Comparison of ENCODE assay signal across 36 mouse cellular contexts in genomic region chr5:143126089-143126488, GRCm38 (mm10). TPM values are rescaled to one million over a fixed set of nuclear protein-coding genes. Genes with fewer than 3 reads are reported as not detected.
DNase-seq lines count a peak whose midpoint lies in the region; ATAC-seq and TF ChIP-seq lines count a peak whose summit lies in the region.
"Had no signal": no experiment of that assay in that cellular context is flagged by ENCODE, and none has a peak within 500 bp of the region (broad histone marks: within the 10 kb centered on the region; RNA-seq: fewer than 3 reads in every experiment).

No protein-coding gene starts in this region.

- H3K27me3 ChIP-seq in hindbrain, embryonic 12.5 days, result no peaks in the 10 kb centered on the region
- H3K27me3 ChIP-seq in hindbrain, embryonic 11.5 days (ENCODE audit: control insufficient read depth, insufficient read depth, low read length), result no peaks in the 10 kb centered on the region
- H3K27me3 ChIP-seq in hindbrain, embryonic 14.5 days (ENCODE audit: control insufficient read depth, insufficient read depth, low read length), result no peaks in the 10 kb centered on the region
- H3K27me3 ChIP-seq in midbrain, embryonic 14.5 days (ENCODE audit: control insufficient read depth, insufficient read depth, low read length), result no peaks in the 10 kb centered on the region
- no peaks in the 10 kb centered on the region for H3K27me3 ChIP-seq in heart, adult 2 months (ENCODE audit: control insufficient read depth, insufficient read depth, low read length)
- H3K27me3 ChIP-seq: embryonic facial prominence, embryonic 13.5 days; heart, embryonic 13.5 days; lung, embryonic 15.5 days had no signal

- no peak overlapping the region for H3K4me2 ChIP-seq in hindbrain, embryonic 12.5 days (replicated peaks)
- H3K4me2 ChIP-seq in hindbrain, embryonic 11.5 days (replicated peaks; ENCODE audit: low read depth, low read length), result no peak overlapping the region
- H3K4me2 ChIP-seq in hindbrain, embryonic 14.5 days (replicated peaks), result no peak overlapping the region
- no peak overlapping the region; the same call in 1 of the 2 replicates for H3K4me2 ChIP-seq in midbrain, embryonic 14.5 days (ENCODE audit: low read length)
- H3K4me2 ChIP-seq: embryonic facial prominence, embryonic 13.5 days; heart, embryonic 13.5 days; liver, embryonic 15.5 days; lung, embryonic 15.5 days had no signal

- TF ChIP-seq POLR2A in heart, adult 2 months (IDR thresholded peaks at IDR 0.05; ENCODE audit: insufficient read depth, low read depth, low read length), result no peak

- H3K9ac ChIP-seq in hindbrain, embryonic 12.5 days, result no peak overlapping the region
- H3K9ac ChIP-seq in hindbrain, embryonic 11.5 days (ENCODE audit: low read depth, low read length), result no peak overlapping the region
- no peak overlapping the region for H3K9ac ChIP-seq in ES-E14 (ENCODE audit: insufficient read depth, low read depth, low read length, poor library complexity, severe bottlenecking)
- no peak overlapping the region for H3K9ac ChIP-seq in hindbrain, embryonic 14.5 days
- no peak overlapping the region for H3K9ac ChIP-seq in midbrain, embryonic 14.5 days (replicated peaks; ENCODE audit: low read length)
- H3K9ac ChIP-seq in heart, adult 2 months (ENCODE audit: low read depth, low read length), result no peak overlapping the region
- H3K9ac ChIP-seq: embryonic facial prominence, embryonic 13.5 days; heart, embryonic 13.5 days; liver, embryonic 15.5 days; lung, embryonic 15.5 days had no signal

- no peak overlapping the region for H3K4me3 ChIP-seq in hindbrain, embryonic 12.5 days
- no peak overlapping the region for H3K4me3 ChIP-seq in hindbrain, embryonic 11.5 days (ENCODE audit: low read depth, low read length)
- H3K4me3 ChIP-seq in ES-E14 (ENCODE audit: insufficient read depth in 1 of 2, low read depth in 1 of 2, low read length in 2 of 2, poor library complexity in 1 of 2, severe bottlenecking in 1 of 2), result no peak overlapping the region
- H3K4me3 ChIP-seq in hindbrain, embryonic 14.5 days (replicated peaks; ENCODE audit: low read length), result no peak overlapping the region
- H3K4me3 ChIP-seq in midbrain, embryonic 14.5 days (replicated peaks; ENCODE audit: low read depth, low read length), result no peak overlapping the region
- no peak overlapping the region for H3K4me3 ChIP-seq in heart, adult 2 months
- H3K4me3 ChIP-seq: embryonic facial prominence, embryonic 13.5 days; erythroblast, embryonic 14.5 days; heart, embryonic 13.5 days; limb, embryonic 10.5 days; liver, embryonic 15.5 days; lung, embryonic 15.5 days; myocyte had no signal

- no peaks in the 10 kb centered on the region for H3K79me2 ChIP-seq in heart, adult 2 months (replicated peaks; ENCODE audit: control insufficient read depth, insufficient read depth, low read length)

- no peak for DNase-seq in hindbrain, embryonic 11.5 days (ENCODE audit: low spot score)
- DNase-seq in ES-E14 (ENCODE audit: low read depth, low spot score), result no peak
- no peak for DNase-seq in hindbrain, embryonic 14.5 days (ENCODE audit: low spot score)
- DNase-seq in midbrain, embryonic 14.5 days, result peak; percentile 3
- DNase-seq in cerebellum, postnatal 25 days, result no peak
- DNase-seq in heart, adult 2 months, result no peak
- DNase-seq: adrenal gland, adult 2 months; cerebellum, adult 11 months; kidney, adult 2 months; liver; lung, postnatal 36 days; thymus, adult 18-20 months; thymus, postnatal 36 days had no signal

- in situ Hi-C loops in ES-E14 (cut with MboI; ENCODE audit: low sequenced_read_pairs in 2 of 2, unreplicated experiment in 2 of 2), result no loop called here

- TF ChIP-seq CTCF in heart, adult 2 months (IDR thresholded peaks at IDR 0.05), result no peak

- WGBS in hindbrain, embryonic 12.5 days, result 91% methylated on average over 9 of the region's 9 CpGs
- WGBS in hindbrain, embryonic 11.5 days, result 94% methylated on average over 9 of the region's 9 CpGs
- 91% methylated on average over 9 of the region's 9 CpGs for WGBS in hindbrain, embryonic 14.5 days
- 82% methylated on average over 9 of the region's 9 CpGs for WGBS in midbrain, embryonic 14.5 days
- 87% methylated on average over 9 of the region's 9 CpGs for WGBS in heart, adult 2 months

- no peaks in the 10 kb centered on the region for H3K36me3 ChIP-seq in hindbrain, embryonic 12.5 days
- no peaks in the 10 kb centered on the region for H3K36me3 ChIP-seq in hindbrain, embryonic 11.5 days (ENCODE audit: control insufficient read depth, insufficient read depth, low read length)
- no peaks in the 10 kb centered on the region for H3K36me3 ChIP-seq in ES-E14 (ENCODE audit: control insufficient read depth, insufficient read depth, low read length, poor library complexity, severe bottlenecking)
- H3K36me3 ChIP-seq in hindbrain, embryonic 14.5 days (replicated peaks; ENCODE audit: control insufficient read depth, insufficient read depth), result no peaks in the 10 kb centered on the region
- no peaks in the 10 kb centered on the region for H3K36me3 ChIP-seq in midbrain, embryonic 14.5 days (ENCODE audit: control insufficient read depth, insufficient read depth, low read length)
- no peaks in the 10 kb centered on the region for H3K36me3 ChIP-seq in heart, adult 2 months (ENCODE audit: control insufficient read depth, insufficient read depth, low read length)
- H3K36me3 ChIP-seq: embryonic facial prominence, embryonic 13.5 days; heart, embryonic 13.5 days; limb, embryonic 10.5 days; liver, embryonic 15.5 days; lung, embryonic 15.5 days had no signal

- no peak for ATAC-seq in hindbrain, embryonic 12.5 days (ENCODE audit: low FRiP score)
- no peak for ATAC-seq in hindbrain, embryonic 11.5 days (ENCODE audit: low FRiP score)
- ATAC-seq in hindbrain, embryonic 14.5 days (ENCODE audit: low FRiP score), result no peak
- ATAC-seq in midbrain, embryonic 14.5 days (ENCODE audit: low FRiP score, low TSS enrichment), result no peak
- ATAC-seq in megakaryocyte progenitor cell, adult 5-6 weeks (replicated peaks; ENCODE audit: poor library complexity), result no peak
- ATAC-seq: inflammation-experienced regulatory T-cells, adult 6 months had no signal

- H3K9me3 ChIP-seq in hindbrain, embryonic 12.5 days (replicated peaks), result peaks cover 8% of the 10 kb centered on the region
- no peaks in the 10 kb centered on the region for H3K9me3 ChIP-seq in hindbrain, embryonic 11.5 days (ENCODE audit: control insufficient read depth, low read length)
- peaks cover 5% of the 10 kb centered on the region; the same call in 1 of the 2 replicates for H3K9me3 ChIP-seq in ES-E14 (ENCODE audit: control insufficient read depth, insufficient read depth, low read depth, low read length)
- H3K9me3 ChIP-seq in hindbrain, embryonic 14.5 days (ENCODE audit: control insufficient read depth, low read length), result peaks cover 12% of the 10 kb centered on the region
- peaks cover 8% of the 10 kb centered on the region; the same call in 1 of the 2 replicates for H3K9me3 ChIP-seq in midbrain, embryonic 14.5 days (ENCODE audit: control insufficient read depth, low read length)
- H3K9me3 ChIP-seq: limb, embryonic 10.5 days; liver, embryonic 15.5 days; lung, embryonic 15.5 days had no signal

- intact Hi-C loops in heart, adult 2 months (cut with DNase I), result no loop called here

- no peak for TF ChIP-seq EP300 in heart, adult 2 months (IDR thresholded peaks at IDR 0.05; ENCODE audit: insufficient read depth, low read depth, low read length)

- peak overlapping the region; percentile 76; the same call in 1 of the 2 replicates for H3K27ac ChIP-seq in hindbrain, embryonic 12.5 days
- H3K27ac ChIP-seq in hindbrain, embryonic 11.5 days (ENCODE audit: low read depth, low read length), result no peak overlapping the region
- peak overlapping the region; percentile 48; the same call in 1 of the 2 replicates for H3K27ac ChIP-seq in ES-E14 (ENCODE audit: insufficient read depth, low read depth, low read length, poor library complexity, severe bottlenecking)
- H3K27ac ChIP-seq in hindbrain, embryonic 14.5 days, result peak overlapping the region; percentile 86
- peak overlapping the region; percentile 83 for H3K27ac ChIP-seq in midbrain, embryonic 14.5 days (replicated peaks; ENCODE audit: low read depth, low read length)
- H3K27ac ChIP-seq in heart, adult 2 months, result no peak overlapping the region
- H3K27ac ChIP-seq: embryonic facial prominence, embryonic 13.5 days; heart, embryonic 13.5 days; kidney, postnatal 0 days; limb, embryonic 10.5 days; liver, embryonic 15.5 days; lung, embryonic 15.5 days had no signal

- H3K4me1 ChIP-seq in hindbrain, embryonic 12.5 days, result 0 out of 2 replicates have a peak, but pooled peaks cover 5% of the 10 kb centered on the region
- no peaks in the 10 kb centered on the region for H3K4me1 ChIP-seq in hindbrain, embryonic 11.5 days (replicated peaks; ENCODE audit: control insufficient read depth, insufficient read depth, low read length)
- peaks cover 0 to 28% of the 10 kb centered on the region in 2 experiments; a peak in 3 of 4 replicates for H3K4me1 ChIP-seq in ES-E14 (ENCODE audit: control insufficient read depth in 2 of 2, insufficient read depth in 2 of 2, low read length in 2 of 2, poor library complexity in 1 of 2)
- H3K4me1 ChIP-seq in hindbrain, embryonic 14.5 days (replicated peaks; ENCODE audit: control insufficient read depth, insufficient read depth, low read length), result 0 out of 2 replicates have a peak, but pooled peaks cover 8% of the 10 kb centered on the region
- H3K4me1 ChIP-seq in midbrain, embryonic 14.5 days (ENCODE audit: control insufficient read depth, insufficient read depth, low read length), result peaks cover 8% of the 10 kb centered on the region
- H3K4me1 ChIP-seq in heart, adult 2 months (ENCODE audit: control insufficient read depth, insufficient read depth, low read length), result no peaks in the 10 kb centered on the region
- H3K4me1 ChIP-seq: embryonic facial prominence, embryonic 13.5 days; heart, embryonic 13.5 days; limb, embryonic 10.5 days; liver, embryonic 15.5 days; lung, embryonic 15.5 days had no signal

RNA-seq across cellular contexts. Expression of gene Rnf216, which starts 13.3 kb away (rescaled TPM):
- 49.4 and 51.1 TPM in 2 replicates for polyA plus RNA-seq in hindbrain, embryonic 12.5 days (2016; fragmentation: Nextera tagmentation; extraction: Ambion mirVana)
- 31.1 and 49.5 TPM in 2 replicates for polyA plus RNA-seq in hindbrain, embryonic 11.5 days (2014; fragmentation: Nextera tagmentation; extraction: Ambion mirVana)
- total RNA-seq in ES-E14 (2012; rRNA removed), result 17.7 and 23.8 TPM in 2 replicates
- 29.4 and 29.8 TPM in 2 replicates for polyA plus RNA-seq in hindbrain, embryonic 14.5 days (2014; fragmentation: Nextera tagmentation; extraction: Ambion mirVana)
- polyA plus RNA-seq in midbrain, embryonic 14.5 days (2014; fragmentation: Nextera tagmentation; extraction: Ambion mirVana), result 28.9 and 32.1 TPM in 2 replicates
- total RNA-seq in heart, adult 2 months (2021), result 10 to 100 TPM; 23.3 to 23.8 TPM
- polyA plus RNA-seq in heart, adult 2 months (2012; rRNA removed), result 16.5 and 16.8 TPM in 2 replicates
- 43.8 and 53.6 TPM in 2 replicates for total RNA-seq in megakaryocyte progenitor cell, adult 5-6 weeks (2015)
- total RNA-seq in megakaryocyte progenitor cell, adult 5-6 weeks (2017), result 38.2 and 40.9 TPM in 2 replicates

RNA-seq across cellular contexts. Expression of gene Olfr718-ps1, which starts 21.3 kb away (rescaled TPM):
- polyA plus RNA-seq in hindbrain, embryonic 12.5 days (2016; fragmentation: Nextera tagmentation; extraction: Ambion mirVana), result 0.08 TPM in 1 of 2 replicates, not detected in the other
- not detected in 2 replicates for polyA plus RNA-seq in hindbrain, embryonic 11.5 days (2014; fragmentation: Nextera tagmentation; extraction: Ambion mirVana)
- total RNA-seq in ES-E14 (2012; rRNA removed), result 0.05 and 0.36 TPM in 2 replicates
- 0.07 TPM in 1 of 2 replicates, not detected in the other for polyA plus RNA-seq in hindbrain, embryonic 14.5 days (2014; fragmentation: Nextera tagmentation; extraction: Ambion mirVana)
- polyA plus RNA-seq in midbrain, embryonic 14.5 days (2014; fragmentation: Nextera tagmentation; extraction: Ambion mirVana), result not detected in 2 replicates
- total RNA-seq in heart, adult 2 months (2021), result not detected
- polyA plus RNA-seq in heart, adult 2 months (2012; rRNA removed), result not detected in 2 replicates
- not detected in 2 replicates for total RNA-seq in megakaryocyte progenitor cell, adult 5-6 weeks (2015)
- not detected in 2 replicates for total RNA-seq in megakaryocyte progenitor cell, adult 5-6 weeks (2017)
- total RNA-seq: adrenal gland, adult 2 months; heart, postnatal 25 days; megakaryocyte-erythroid progenitor cell, adult 5-6 weeks; MEL had no signal
- polyA plus RNA-seq: adrenal gland, adult 2 months; erythroblast, embryonic 14.5 days; gonadal fat pad, adult 2 months; heart, embryonic 13.5 days; kidney, adult 2 months; kidney, postnatal 0 days; large intestine, adult 2 months; liver, embryonic 15.5 days; lung, embryonic 15.5 days; myocyte; small intestine, adult 2 months; stomach, embryonic 16.5 days had no signal

RNA-seq across cellular contexts. Expression of gene Rbak, which starts 54.5 kb away (rescaled TPM):
- polyA plus RNA-seq in hindbrain, embryonic 12.5 days (2016; fragmentation: Nextera tagmentation; extraction: Ambion mirVana), result 15.4 and 17.8 TPM in 2 replicates
- polyA plus RNA-seq in hindbrain, embryonic 11.5 days (2014; fragmentation: Nextera tagmentation; extraction: Ambion mirVana), result 12.7 and 17.0 TPM in 2 replicates
- 11.2 and 11.5 TPM in 2 replicates for total RNA-seq in ES-E14 (2012; rRNA removed)
- polyA plus RNA-seq in hindbrain, embryonic 14.5 days (2014; fragmentation: Nextera tagmentation; extraction: Ambion mirVana), result 10.4 and 13.9 TPM in 2 replicates
- polyA plus RNA-seq in midbrain, embryonic 14.5 days (2014; fragmentation: Nextera tagmentation; extraction: Ambion mirVana), result 12.3 and 13.9 TPM in 2 replicates
- 1 to 10 TPM; 4.3 to 4.4 TPM for total RNA-seq in heart, adult 2 months (2021)
- polyA plus RNA-seq in heart, adult 2 months (2012; rRNA removed), result 1.9 and 3.6 TPM in 2 replicates
- total RNA-seq in megakaryocyte progenitor cell, adult 5-6 weeks (2015), result 5.9 and 6.2 TPM in 2 replicates
- 8.7 and 10.0 TPM in 2 replicates for total RNA-seq in megakaryocyte progenitor cell, adult 5-6 weeks (2017)

RNA-seq across cellular contexts. Expression of gene Spdye4b, which starts 54.7 kb away (rescaled TPM):
- polyA plus RNA-seq in hindbrain, embryonic 12.5 days (2016; fragmentation: Nextera tagmentation; extraction: Ambion mirVana), result not detected in 2 replicates
- polyA plus RNA-seq in hindbrain, embryonic 11.5 days (2014; fragmentation: Nextera tagmentation; extraction: Ambion mirVana), result not detected in 2 replicates
- 0.45 and 0.48 TPM in 2 replicates for total RNA-seq in ES-E14 (2012; rRNA removed)
- polyA plus RNA-seq in hindbrain, embryonic 14.5 days (2014; fragmentation: Nextera tagmentation; extraction: Ambion mirVana), result not detected in 2 replicates
- polyA plus RNA-seq in midbrain, embryonic 14.5 days (2014; fragmentation: Nextera tagmentation; extraction: Ambion mirVana), result not detected in 2 replicates
- not detected for total RNA-seq in heart, adult 2 months (2021)
- not detected in 2 replicates for polyA plus RNA-seq in heart, adult 2 months (2012; rRNA removed)
- total RNA-seq in megakaryocyte progenitor cell, adult 5-6 weeks (2015), result not detected in 2 replicates
- total RNA-seq in megakaryocyte progenitor cell, adult 5-6 weeks (2017), result not detected in 2 replicates
- total RNA-seq: adrenal gland, adult 2 months; adrenal gland, postnatal 4 days; gastrocnemius, adult 8-10 months; heart, postnatal 25 days; layer of hippocampus, postnatal 10 days; left cerebral cortex, adult 8-10 months; megakaryocyte-erythroid progenitor cell, adult 5-6 weeks; MEL had no signal
- polyA plus RNA-seq: adrenal gland, adult 2 months; embryonic facial prominence, embryonic 13.5 days; erythroblast, embryonic 14.5 days; gonadal fat pad, adult 2 months; heart, embryonic 13.5 days; inflammation-experienced regulatory T-cells, adult 6 months; kidney, adult 2 months; kidney, postnatal 0 days; large intestine, adult 2 months; limb, embryonic 10.5 days; liver, embryonic 15.5 days; lung, embryonic 15.5 days; myocyte; neural tube, embryonic 14.5 days; small intestine, adult 2 months; stomach, embryonic 16.5 days had no signal

Comparison
In these comparisons a context has a peak if more than half of its experiments do, and no peak if none do; other contexts are left out.
1. H3K27ac ChIP-seq: peak in hindbrain, embryonic 12.5 days (single experiment), ES-E14 (single experiment), hindbrain, embryonic 14.5 days (single experiment) and midbrain, embryonic 14.5 days (single experiment); none in hindbrain, embryonic 11.5 days (single experiment) and heart, adult 2 months (single experiment).